Comparison of ENCODE assay signal across 17 mouse cellular contexts in the genomic region with DNA sequence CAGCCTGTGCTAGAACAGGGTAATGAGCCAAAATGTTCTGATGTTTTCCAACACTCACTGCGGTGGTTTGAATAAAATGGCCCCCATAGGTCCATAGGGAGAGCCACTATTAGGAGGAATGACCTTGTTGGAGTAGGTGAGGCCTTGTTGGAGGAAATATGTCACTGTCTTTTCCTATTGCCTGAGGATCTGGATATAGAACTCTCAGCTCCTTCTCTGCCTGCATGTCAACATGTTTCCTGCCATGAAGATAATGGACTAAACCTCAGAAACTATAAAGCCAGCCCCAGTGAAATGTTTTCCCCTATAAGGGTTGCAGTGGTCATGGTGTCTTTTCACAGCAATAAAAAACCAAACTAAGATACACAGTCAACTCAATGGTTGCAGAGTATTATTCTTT.
"Had no signal": no experiment of that assay in that cellular context is flagged by ENCODE, and none has a peak within 500 bp of the region (broad histone marks: within the 10 kb centered on the region; RNA-seq: fewer than 3 reads in every experiment).

No protein-coding gene starts in this region.

- H3K4me3 ChIP-seq: neural tube, embryonic 12.5 days; neural tube, embryonic 13.5 days; neural tube, embryonic 15.5 days; stomach, embryonic 15.5 days had no signal

- H3K27me3 ChIP-seq: neural tube, embryonic 12.5 days; neural tube, embryonic 13.5 days; neural tube, embryonic 15.5 days; stomach, embryonic 15.5 days had no signal

- H3K9ac ChIP-seq: neural tube, embryonic 12.5 days; neural tube, embryonic 13.5 days; neural tube, embryonic 15.5 days; stomach, embryonic 15.5 days had no signal

- H3K4me2 ChIP-seq: neural tube, embryonic 12.5 days; neural tube, embryonic 13.5 days; neural tube, embryonic 15.5 days; stomach, embryonic 15.5 days had no signal

- H3K36me3 ChIP-seq: neural tube, embryonic 12.5 days; neural tube, embryonic 13.5 days; neural tube, embryonic 15.5 days; stomach, embryonic 15.5 days had no signal

- DNase-seq: retina, postnatal 1 day; right cerebral cortex, adult 18-20 months; right cerebral cortex, postnatal 14 days; right cerebral cortex, postnatal 25 days; right cerebral cortex, postnatal 4 days; spleen, adult 18-20 months; thymus, adult 18-20 months; thymus, adult 2 months; thymus, postnatal 14 days; thymus, postnatal 25 days; thymus, postnatal 36 days; thymus, postnatal 4 days had no signal

- H3K4me1 ChIP-seq: neural tube, embryonic 12.5 days; neural tube, embryonic 13.5 days; neural tube, embryonic 15.5 days; stomach, embryonic 15.5 days had no signal

- H3K9me3 ChIP-seq: neural tube, embryonic 12.5 days; neural tube, embryonic 13.5 days; neural tube, embryonic 15.5 days; stomach, embryonic 15.5 days had no signal

- H3K27ac ChIP-seq: neural tube, embryonic 12.5 days; neural tube, embryonic 13.5 days; neural tube, embryonic 15.5 days; stomach, embryonic 15.5 days; stomach, postnatal 0 days had no signal
